Mouse (Mus musculus) heart, embryonic 16.5 days (tissue): Measurements from ENCODE around the gene Cyp2c68. TPM values are rescaled to one million over a fixed set of nuclear protein-coding genes. Genes with fewer than 3 reads are reported as not detected.

Experiments used
- polyA plus RNA-seq: library from polyadenylated mRNA; unstranded; fragments of >200 nt; fragmentation: Nextera tagmentation; extraction: Ambion mirVana; gene quantifications from 2 replicates; pipeline ENCODE4 v1.2.1, GENCODE M21; 2015

Cyp2c68 gene
- polyA plus RNA-seq, 1 experiment from 2014 or later = 0.26 TPM

Other genes with a start within 250 kb of the Cyp2c68 start
- gene Cyp2c39, start 230.2 kb downstream of the Cyp2c68 start, polyA plus RNA-seq = not detected in 2 replicates
- gene Cyp2c67, start 92.0 kb downstream of the Cyp2c68 start, polyA plus RNA-seq = not detected in 2 replicates
- not detected in 2 replicates for gene Cyp2c40, start 71.8 kb upstream of the Cyp2c68 start, polyA plus RNA-seq
- not detected in 2 replicates for gene Cyp2c69, start 145.7 kb upstream of the Cyp2c68 start, polyA plus RNA-seq